Mouse (Mus musculus): ENCODE measurements around the gene Fam160a1.

GRCm38 (mm10) chr3:85780906-85781305, 36.2 kb downstream of the Fam160a1 start:
- TF ChIP-seq POLR2A (IDR thresholded peaks at IDR 0.05; ENCODE audit: control insufficient read depth, low read depth, low read length): no peak
- no peak for TF ChIP-seq CTCF (IDR thresholded peaks at IDR 0.05; ENCODE audit: control insufficient read depth, insufficient read depth, insufficient replicate concordance, low read depth, low read length)
